Mouse (Mus musculus): ENCODE measurements at regions not wholly inside any gene's neighbourhood (a gene's known extent, or its start where the extent isn't known, plus 50 kb on each side); places are given as distances from the start of the nearest gene placed in this dataset.

- H3K27ac ChIP-seq (ENCODE audit: insufficient read depth, low read depth), result no peak overlapping the region
- dilution Hi-C loops (cut with MboI; ENCODE audit: extremely low pct_ligation_motif_present, extremely low pct_unique_long_range_greater_than_20kb, low sequenced_read_pairs), result no loop called here
- H3K4me1 ChIP-seq (ENCODE audit: control insufficient read depth in 1 of 2, insufficient read depth in 2 of 2), result no peaks in the 10 kb centered on the region
Observed at GRCm38 (mm10) chr10:21528396-21528795, 64.5 kb upstream of the 1700020N01Rik start.

GRCm38 (mm10) chr10:21529098-21529749 lies 63.7 kb upstream of the 1700020N01Rik start:
- TF ChIP-seq ETS1 (conservative IDR thresholded peaks at IDR 0.05; ENCODE audit: low read depth, low read length) (no peak), ZC3H11A (IDR thresholded peaks at IDR 0.05; ENCODE audit: low read depth, low read length) (no peak), SMC3 (IDR thresholded peaks at IDR 0.05; ENCODE audit: low read depth, low read length) (peak; percentile 33), CTCF (conservative IDR thresholded peaks at IDR 0.05 in 1 of 2, IDR thresholded peaks at IDR 0.05 in 1 of 2; ENCODE audit: low read depth in 2 of 2, low read length in 2 of 2) (peak in 1 of 2 experiments; percentile 48; a peak in 2 of 4 replicates), MXI1 (IDR thresholded peaks at IDR 0.05; ENCODE audit: low read depth, low read length) (no peak), CHD1 (IDR thresholded peaks at IDR 0.05; ENCODE audit: low read depth, low read length) (no peak), RAD21 (IDR thresholded peaks at IDR 0.05; ENCODE audit: low read depth, low read length) (peak; percentile 9), TCF12 (IDR thresholded peaks at IDR 0.05; ENCODE audit: low read depth, low read length) (no peak), MYC (IDR thresholded peaks at IDR 0.05; ENCODE audit: low read depth, low read length) (no peak)
- H3K4me2 ChIP-seq (ENCODE audit: insufficient read depth, low read depth, poor library complexity, severe bottlenecking), result no peak overlapping the region
- no peak overlapping the region for H3K4me3 ChIP-seq (replicated peaks in 1 of 3; ENCODE audit: low read depth in 2 of 3, low read length in 2 of 3, poor library complexity in 1 of 3)
- in situ Hi-C loops (cut with MboI; ENCODE audit: low pct_ligation_motif_present, low pct_unique_long_range_greater_than_20kb, low sequenced_read_pairs) (no loop called here), dilution Hi-C loops (cut with MboI; ENCODE audit: extremely low pct_ligation_motif_present, extremely low pct_unique_long_range_greater_than_20kb, low sequenced_read_pairs) (no loop called here)
- no peaks in the 10 kb centered on the region for H3K27me3 ChIP-seq (replicated peaks)
- no peaks in the 10 kb centered on the region for H3K9me3 ChIP-seq (replicated peaks; ENCODE audit: low read length)
- H3K9ac ChIP-seq (ENCODE audit: insufficient read depth, low read depth), result no peak overlapping the region
- H3K4me1 ChIP-seq (ENCODE audit: control insufficient read depth in 1 of 2, insufficient read depth in 2 of 2), result no peaks in the 10 kb centered on the region
- DNase-seq (ENCODE audit: extremely low read depth), result no peak
- no peak overlapping the region for H3K27ac ChIP-seq (ENCODE audit: insufficient read depth, low read depth)
- H3K36me3 ChIP-seq (replicated peaks in 1 of 2; ENCODE audit: control insufficient read depth in 1 of 2, insufficient read depth in 1 of 2, low read length in 1 of 2), result no peaks in the 10 kb centered on the region
- no peaks in the 10 kb centered on the region for H3K79me2 ChIP-seq (replicated peaks; ENCODE audit: control insufficient read depth, extremely low read depth, insufficient read depth, poor library complexity, severe bottlenecking)

More at GRCm38 (mm10) chr10:21528396-21528795, 64.5 kb upstream of the 1700020N01Rik start:
- Histone ChIP-seq H3K4me2 (ENCODE audit: insufficient read depth, low read depth, poor library complexity, severe bottlenecking) (no peak overlapping the region), H3K79me2 (replicated peaks; ENCODE audit: control insufficient read depth, extremely low read depth, insufficient read depth, poor library complexity, severe bottlenecking) (no peaks in the 10 kb centered on the region), H3K27me3 (replicated peaks) (no peaks in the 10 kb centered on the region), H3K9ac (ENCODE audit: insufficient read depth, low read depth) (no peak overlapping the region), H3K36me3 (replicated peaks in 1 of 2; ENCODE audit: control insufficient read depth in 1 of 2, insufficient read depth in 1 of 2, low read length in 1 of 2) (no peaks in the 10 kb centered on the region), H3K9me3 (replicated peaks; ENCODE audit: low read length) (no peaks in the 10 kb centered on the region), H3K4me3 (replicated peaks in 1 of 3; ENCODE audit: low read depth in 2 of 3, low read length in 2 of 3, poor library complexity in 1 of 3) (no peak overlapping the region)
- TF ChIP-seq RAD21 (IDR thresholded peaks at IDR 0.05; ENCODE audit: low read depth, low read length) (no peak), CHD1 (IDR thresholded peaks at IDR 0.05; ENCODE audit: low read depth, low read length) (no peak), HCFC1 (IDR thresholded peaks at IDR 0.05; ENCODE audit: low read depth, low read length) (no peak), TCF12 (IDR thresholded peaks at IDR 0.05; ENCODE audit: low read depth, low read length) (no peak), USF1 (IDR thresholded peaks at IDR 0.05; ENCODE audit: low read depth, low read length) (no peak), UBTF (IDR thresholded peaks at IDR 0.05; ENCODE audit: low read depth, low read length) (no peak), TBP (conservative IDR thresholded peaks at IDR 0.05; ENCODE audit: low read depth, low read length) (no peak)
- in situ Hi-C loops (cut with MboI; ENCODE audit: low pct_ligation_motif_present, low pct_unique_long_range_greater_than_20kb, low sequenced_read_pairs), result no loop called here
- DNase-seq (ENCODE audit: extremely low read depth), result no peak

Data from CH12.LX (cell line).